Mouse (Mus musculus) liver, embryonic 15.5 days (tissue): ENCODE data around the gene Safb2. TPM values are rescaled to one million over a fixed set of nuclear protein-coding genes. Genes with fewer than 3 reads are reported as not detected.

ENCODE experiments used
- ATAC-seq: fragments of 200-750 bp; cut with Nextera tagmentation; 2 replicates; pipeline ENCODE4 v1.8.0; 2017; ENCODE audit warnings: moderate number of reproducible peaks, mild to moderate bottlenecking, moderate library complexity; ENCODE audit not compliant: insufficient read depth
- H3K27ac ChIP-seq: fragments of 300-500 bp; sonication (generic); replicated peaks from 2 replicates; pipeline ENCODE4 v1.5.1; 2015; ENCODE audit warnings: mild to moderate bottlenecking, inconsistent platforms
- H3K27me3 ChIP-seq: fragments of 300-500 bp; sonication (generic); 2 replicates; pipeline ENCODE4 v1.6.1; 2015; ENCODE audit warnings: mild to moderate bottlenecking, inconsistent platforms
- H3K36me3 ChIP-seq: fragments of 300-500 bp; sonication (generic); replicated peaks from 2 replicates; pipeline ENCODE4 v1.6.1; 2015; ENCODE audit warnings: moderate library complexity, mild to moderate bottlenecking, inconsistent platforms
- H3K4me1 ChIP-seq: fragments of 300-500 bp; sonication (generic); replicated peaks from 2 replicates; pipeline ENCODE4 v1.6.1; 2015; ENCODE audit warnings: inconsistent platforms
- H3K4me2 ChIP-seq: fragments of 300-500 bp; sonication (generic); 2 replicates; pipeline ENCODE4 v1.6.1; 2015; ENCODE audit warnings: moderate library complexity, mild to moderate bottlenecking, inconsistent platforms
- H3K4me3 ChIP-seq: fragments of 300-500 bp; sonication (generic); replicated peaks from 2 replicates; pipeline ENCODE4 v1.5.1; 2015; ENCODE audit warnings: mild to moderate bottlenecking, inconsistent platforms
- H3K9ac ChIP-seq: fragments of 300-500 bp; sonication (generic); 2 replicates; pipeline ENCODE4 v1.6.1; 2015; ENCODE audit warnings: moderate library complexity, mild to moderate bottlenecking, inconsistent platforms
- H3K9me3 ChIP-seq: fragments of 300-500 bp; sonication (generic); replicated peaks from 2 replicates; pipeline ENCODE4 v1.6.1; 2016; ENCODE audit warnings: inconsistent platforms
- WGBS: fragments of 180-500 bp; shearing (Covaris S2); methylation state at CpG from one replicate; pipeline ENCODE4 v1.1.7; 2015; ENCODE audit warnings: mixed read lengths; ENCODE audit not compliant: insufficient replicate concordance; 5-methylcytosine and 5-hydroxymethylcytosine counted together
- polyA plus RNA-seq: library from polyadenylated mRNA; unstranded; fragments of >200 nt; fragmentation: Nextera tagmentation; extraction: Ambion mirVana; gene quantifications from 2 replicates; pipeline ENCODE4 v1.2.1, GENCODE M21; 2015

Safb2 gene
- polyA plus RNA-seq, 1 experiment from 2014 or later: 31.2 TPM

- no peak overlapping the region for H3K9ac ChIP-seq
- ATAC-seq: no peak
- no peak overlapping the region for H3K27ac ChIP-seq
- 0 out of 2 replicates have a peak, but pooled peaks cover 2% of the 10 kb centered on the region for H3K4me1 ChIP-seq
- whole genome bisulfite sequencing: 10% methylated on average over 3 of the region's 3 CpGs
- no peak overlapping the region for H3K4me3 ChIP-seq
- H3K4me2 ChIP-seq: no peak overlapping the region
- H3K36me3 ChIP-seq: peaks cover 26% of the 10 kb centered on the region
- H3K9me3 ChIP-seq: no peaks in the 10 kb centered on the region
- no peaks in the 10 kb centered on the region for H3K27me3 ChIP-seq
Measured at GRCm38 (mm10) chr17:56558448-56558847, 25.9 kb downstream of the Safb2 start.

GRCm38 (mm10) chr17:56554122-56554551 lies 30.2 kb downstream of the Safb2 start, which contains the start of gene Gm20219:
Gene Gm20219, minus strand, starts transcription at chr17:56554387.
- 66% methylated on average over 20 of the region's 20 CpGs for WGBS
- Histone ChIP-seq H3K4me3 (no peak within 1 kb of the TSS), H3K9ac (no peak within 1 kb of the TSS), H3K36me3 (no peaks in the 10 kb centered on the region), H3K9me3 (no peaks in the 10 kb centered on the region), H3K4me1 (no peaks in the 10 kb centered on the region), H3K27me3 (no peaks in the 10 kb centered on the region), H3K4me2 (no peak within 1 kb of the TSS), H3K27ac (no peak within 1 kb of the TSS)
- no peak; the same call in 1 of the 2 replicates for ATAC-seq

GRCm38 (mm10) chr17:56552781-56553363 lies 31.5 kb downstream of the Safb2 start:
- H3K36me3 ChIP-seq: no peaks in the 10 kb centered on the region
- H3K27me3 ChIP-seq: no peaks in the 10 kb centered on the region
- H3K27ac ChIP-seq: no peak overlapping the region
- no peak overlapping the region for H3K4me3 ChIP-seq
- H3K4me1 ChIP-seq: no peaks in the 10 kb centered on the region
- WGBS: 49% methylated on average over 5 of the region's 5 CpGs
- H3K9me3 ChIP-seq: no peaks in the 10 kb centered on the region
- no peak overlapping the region for H3K9ac ChIP-seq
- ATAC-seq: no peak
- no peak overlapping the region for H3K4me2 ChIP-seq

- WGBS: 76% methylated on average over 6 of the region's 6 CpGs
- Histone ChIP-seq H3K4me1 (no peaks in the 10 kb centered on the region), H3K9ac (no peak overlapping the region), H3K27me3 (no peaks in the 10 kb centered on the region), H3K4me2 (no peak overlapping the region), H3K4me3 (no peak overlapping the region), H3K36me3 (no peaks in the 10 kb centered on the region), H3K27ac (no peak overlapping the region), H3K9me3 (no peaks in the 10 kb centered on the region)
- ATAC-seq: no peak
Measured at GRCm38 (mm10) chr17:56551841-56552581, 32.4 kb downstream of the Safb2 start.

GRCm38 (mm10) chr17:56550784-56551475 lies 33.5 kb downstream of the Safb2 start:
- no peak overlapping the region for H3K4me3 ChIP-seq
- no peak overlapping the region for H3K4me2 ChIP-seq
- ATAC-seq: no peak
- 0 out of 2 replicates have a peak, but pooled peaks cover 1% of the 10 kb centered on the region for H3K4me1 ChIP-seq
- no peak overlapping the region for H3K9ac ChIP-seq
- WGBS: 64% methylated on average over 12 of the region's 12 CpGs
- H3K27ac ChIP-seq: no peak overlapping the region
- no peaks in the 10 kb centered on the region for H3K36me3 ChIP-seq
- H3K9me3 ChIP-seq: no peaks in the 10 kb centered on the region
- H3K27me3 ChIP-seq: no peaks in the 10 kb centered on the region

- WGBS: 58% methylated on average over 4 of the region's 4 CpGs
- Histone ChIP-seq H3K27ac (no peak overlapping the region), H3K36me3 (no peaks in the 10 kb centered on the region), H3K27me3 (no peaks in the 10 kb centered on the region), H3K4me2 (no peak overlapping the region), H3K9me3 (no peaks in the 10 kb centered on the region), H3K4me1 (0 out of 2 replicates have a peak, but pooled peaks cover 4% of the 10 kb centered on the region), H3K4me3 (no peak overlapping the region), H3K9ac (no peak overlapping the region)
- ATAC-seq: no peak
Measured at GRCm38 (mm10) chr17:56548605-56549105, 35.7 kb downstream of the Safb2 start.

GRCm38 (mm10) chr17:56547846-56548604 lies 36.4 kb downstream of the Safb2 start:
- no peak overlapping the region for H3K9ac ChIP-seq
- H3K4me1 ChIP-seq: 0 out of 2 replicates have a peak, but pooled peaks cover 4% of the 10 kb centered on the region
- ATAC-seq: no peak
- no peaks in the 10 kb centered on the region for H3K9me3 ChIP-seq
- WGBS: 63% methylated on average over 9 of the region's 9 CpGs
- no peaks in the 10 kb centered on the region for H3K27me3 ChIP-seq
- H3K27ac ChIP-seq: no peak overlapping the region
- H3K36me3 ChIP-seq: no peaks in the 10 kb centered on the region
- no peak overlapping the region for H3K4me2 ChIP-seq
- no peak overlapping the region for H3K4me3 ChIP-seq

GRCm38 (mm10) chr17:56547116-56547845 lies 37.1 kb downstream of the Safb2 start:
- 59% methylated on average over 17 of the region's 17 CpGs for WGBS
- Histone ChIP-seq H3K4me1 (0 out of 2 replicates have a peak, but pooled peaks cover 4% of the 10 kb centered on the region), H3K4me3 (no peak overlapping the region), H3K4me2 (no peak overlapping the region), H3K36me3 (no peaks in the 10 kb centered on the region), H3K27ac (no peak overlapping the region), H3K9me3 (no peaks in the 10 kb centered on the region), H3K27me3 (peaks cover 5% of the 10 kb centered on the region; the same call in 1 of the 2 replicates), H3K9ac (no peak overlapping the region)
- no peak for ATAC-seq

- no peak overlapping the region for H3K9ac ChIP-seq
- H3K4me1 ChIP-seq: 0 out of 2 replicates have a peak, but pooled peaks cover 4% of the 10 kb centered on the region
- no peak overlapping the region for H3K27ac ChIP-seq
- 67% methylated on average over 5 of the region's 5 CpGs for WGBS
- no peak overlapping the region for H3K4me2 ChIP-seq
- no peak for ATAC-seq
- H3K36me3 ChIP-seq: no peaks in the 10 kb centered on the region
- no peak overlapping the region for H3K4me3 ChIP-seq
- peaks cover 8% of the 10 kb centered on the region; the same call in 1 of the 2 replicates for H3K27me3 ChIP-seq
- H3K9me3 ChIP-seq: no peaks in the 10 kb centered on the region
Measured at GRCm38 (mm10) chr17:56546576-56546975, 37.8 kb downstream of the Safb2 start.

- 26% methylated on average over 1 of the region's 1 CpGs for WGBS
- Histone ChIP-seq H3K27me3 (peaks cover 8% of the 10 kb centered on the region; the same call in 1 of the 2 replicates), H3K36me3 (no peaks in the 10 kb centered on the region), H3K9me3 (no peaks in the 10 kb centered on the region), H3K4me2 (no peak overlapping the region), H3K4me1 (0 out of 2 replicates have a peak, but pooled peaks cover 4% of the 10 kb centered on the region), H3K27ac (no peak overlapping the region), H3K4me3 (no peak overlapping the region), H3K9ac (no peak overlapping the region)
- ATAC-seq: no peak
Measured at GRCm38 (mm10) chr17:56545945-56546344, 38.4 kb downstream of the Safb2 start.
